In the genomic region with DNA sequence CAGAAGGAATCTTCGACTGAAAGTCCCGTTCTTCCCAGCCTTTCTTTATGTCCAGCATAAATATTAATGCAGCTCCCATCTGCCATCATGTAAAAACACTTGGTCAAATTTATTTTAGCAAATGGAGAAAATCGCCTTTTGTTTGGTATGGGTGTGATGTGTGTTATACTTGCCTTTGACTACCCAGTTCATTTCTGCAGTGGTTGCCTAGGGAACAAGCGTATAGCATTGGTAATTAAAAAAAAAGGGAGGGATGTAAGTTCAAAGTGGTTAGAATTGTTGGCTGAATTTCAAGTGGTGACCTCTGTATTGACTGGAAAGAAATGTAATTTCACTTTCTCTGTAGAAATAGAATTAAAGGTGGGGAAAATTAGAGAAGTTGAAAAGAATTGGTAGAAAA, we compare ENCODE assay signal across 29 mouse cellular contexts.
DNase-seq lines count a peak whose midpoint lies in the region; ATAC-seq and TF ChIP-seq lines count a peak whose summit lies in the region.
"Had no signal": no experiment of that assay in that cellular context is flagged by ENCODE, and none has a peak within 500 bp of the region (broad histone marks: within the 10 kb centered on the region; RNA-seq: fewer than 3 reads in every experiment).

No protein-coding gene starts in this region.

- no peaks in the 10 kb centered on the region for H3K4me1 ChIP-seq in hindbrain, postnatal 0 days (ENCODE audit: insufficient read depth, low read length)
- no peaks in the 10 kb centered on the region for H3K4me1 ChIP-seq in hindbrain, embryonic 11.5 days (replicated peaks; ENCODE audit: control insufficient read depth, insufficient read depth, low read length)
- H3K4me1 ChIP-seq in forebrain, embryonic 13.5 days, result peaks cover 11% of the 10 kb centered on the region
- peaks cover 12% of the 10 kb centered on the region for H3K4me1 ChIP-seq in midbrain, embryonic 13.5 days (replicated peaks)
- H3K4me1 ChIP-seq: embryonic facial prominence, embryonic 10.5 days; embryonic facial prominence, embryonic 15.5 days; heart, embryonic 10.5 days; limb, embryonic 10.5 days; limb, embryonic 15.5 days; liver, embryonic 13.5 days; lung, embryonic 15.5 days had no signal

- no peak for ATAC-seq in hindbrain, postnatal 0 days
- no peak for ATAC-seq in hindbrain, embryonic 11.5 days (ENCODE audit: low FRiP score)
- peak; percentile 73 for ATAC-seq in forebrain, embryonic 13.5 days
- peak; percentile 69 for ATAC-seq in midbrain, embryonic 13.5 days
- ATAC-seq: inflammation-experienced regulatory T-cells, adult 6 months had no signal

- H3K27ac ChIP-seq in hindbrain, postnatal 0 days, result no peak overlapping the region
- no peak overlapping the region for H3K27ac ChIP-seq in hindbrain, embryonic 11.5 days (ENCODE audit: low read depth, low read length)
- H3K27ac ChIP-seq in forebrain, embryonic 13.5 days, result no peak overlapping the region
- no peak overlapping the region for H3K27ac ChIP-seq in midbrain, embryonic 13.5 days
- H3K27ac ChIP-seq: embryonic facial prominence, embryonic 10.5 days; embryonic facial prominence, embryonic 15.5 days; heart, embryonic 10.5 days; hindbrain, embryonic 14.5 days; layer of hippocampus, adult 2 months; left cerebral cortex, adult 2 months; limb, embryonic 10.5 days; limb, embryonic 15.5 days; liver, embryonic 13.5 days; lung, embryonic 15.5 days; neural tube, embryonic 13.5 days had no signal

- H3K36me3 ChIP-seq in hindbrain, postnatal 0 days (ENCODE audit: insufficient read depth, low read length), result no peaks in the 10 kb centered on the region
- no peaks in the 10 kb centered on the region for H3K36me3 ChIP-seq in hindbrain, embryonic 11.5 days (ENCODE audit: control insufficient read depth, insufficient read depth, low read length)
- no peaks in the 10 kb centered on the region for H3K36me3 ChIP-seq in forebrain, embryonic 13.5 days (ENCODE audit: poor library complexity, severe bottlenecking)
- H3K36me3 ChIP-seq in midbrain, embryonic 13.5 days, result no peaks in the 10 kb centered on the region
- H3K36me3 ChIP-seq: embryonic facial prominence, embryonic 10.5 days; embryonic facial prominence, embryonic 15.5 days; heart, embryonic 10.5 days; limb, embryonic 10.5 days; limb, embryonic 15.5 days; liver, embryonic 13.5 days; lung, embryonic 15.5 days; neural tube, embryonic 13.5 days had no signal

- DNase-seq in hindbrain, postnatal 0 days (ENCODE audit: low spot score), result peak; percentile 18
- no peak for DNase-seq in hindbrain, embryonic 11.5 days (ENCODE audit: low spot score)
- DNase-seq in right cerebral cortex, postnatal 25 days, result no peak
- no peak for DNase-seq in kidney, postnatal 10 days
- no peak for DNase-seq in cerebellum, adult 8-10 months
- DNase-seq: adrenal gland, postnatal 14 days; cerebellum, adult 11-12 months; cerebellum, postnatal 10 days; gastrocnemius, postnatal 25 days; heart, adult 11 months; heart, postnatal 4 days; kidney, adult 11 months; kidney, postnatal 25 days; liver, embryonic 13.5 days; thymus, adult 2 months; thymus, postnatal 36 days had no signal

- no peak overlapping the region for H3K4me2 ChIP-seq in hindbrain, postnatal 0 days (ENCODE audit: low read depth, low read length)
- no peak overlapping the region for H3K4me2 ChIP-seq in hindbrain, embryonic 11.5 days (replicated peaks; ENCODE audit: low read depth, low read length)
- H3K4me2 ChIP-seq in forebrain, embryonic 13.5 days, result no peak overlapping the region
- no peak overlapping the region for H3K4me2 ChIP-seq in midbrain, embryonic 13.5 days (replicated peaks)
- H3K4me2 ChIP-seq: embryonic facial prominence, embryonic 15.5 days; hindbrain, embryonic 14.5 days; limb, embryonic 15.5 days; liver, embryonic 13.5 days; lung, embryonic 15.5 days; neural tube, embryonic 13.5 days had no signal

- no peak for TF ChIP-seq CTCF in hindbrain, postnatal 0 days (IDR thresholded peaks at IDR 0.05; ENCODE audit: low read depth)

- H3K4me3 ChIP-seq in hindbrain, postnatal 0 days (ENCODE audit: low read length), result no peak overlapping the region
- H3K4me3 ChIP-seq in hindbrain, embryonic 11.5 days (ENCODE audit: low read depth, low read length), result no peak overlapping the region
- no peak overlapping the region for H3K4me3 ChIP-seq in forebrain, embryonic 13.5 days
- no peak overlapping the region for H3K4me3 ChIP-seq in midbrain, embryonic 13.5 days (replicated peaks)
- H3K4me3 ChIP-seq: embryonic facial prominence, embryonic 10.5 days; embryonic facial prominence, embryonic 15.5 days; heart, embryonic 10.5 days; layer of hippocampus, adult 2 months; left cerebral cortex, adult 2 months; limb, embryonic 10.5 days; limb, embryonic 15.5 days; liver, embryonic 13.5 days; lung, embryonic 15.5 days; neural tube, embryonic 13.5 days had no signal

- H3K9me3 ChIP-seq in hindbrain, postnatal 0 days (ENCODE audit: low read length), result no peaks in the 10 kb centered on the region
- no peaks in the 10 kb centered on the region for H3K9me3 ChIP-seq in hindbrain, embryonic 11.5 days (ENCODE audit: control insufficient read depth, low read length)
- H3K9me3 ChIP-seq in forebrain, embryonic 13.5 days (replicated peaks), result no peaks in the 10 kb centered on the region
- H3K9me3 ChIP-seq in midbrain, embryonic 13.5 days, result no peaks in the 10 kb centered on the region
- H3K9me3 ChIP-seq: embryonic facial prominence, embryonic 10.5 days; embryonic facial prominence, embryonic 15.5 days; heart, embryonic 10.5 days; limb, embryonic 10.5 days; limb, embryonic 15.5 days; liver, embryonic 13.5 days; lung, embryonic 15.5 days; neural tube, embryonic 13.5 days had no signal

- H3K9ac ChIP-seq in hindbrain, postnatal 0 days (replicated peaks; ENCODE audit: low read length), result no peak overlapping the region
- no peak overlapping the region for H3K9ac ChIP-seq in hindbrain, embryonic 11.5 days (ENCODE audit: low read depth, low read length)
- H3K9ac ChIP-seq in forebrain, embryonic 13.5 days, result no peak overlapping the region
- H3K9ac ChIP-seq in midbrain, embryonic 13.5 days (replicated peaks), result no peak overlapping the region
- H3K9ac ChIP-seq: embryonic facial prominence, embryonic 15.5 days; hindbrain, embryonic 14.5 days; limb, embryonic 15.5 days; liver, embryonic 13.5 days; lung, embryonic 15.5 days; neural tube, embryonic 13.5 days had no signal

- WGBS in hindbrain, postnatal 0 days, result 42% methylated on average over 4 of the region's 4 CpGs
- 67% methylated on average over 4 of the region's 4 CpGs for WGBS in hindbrain, embryonic 11.5 days
- WGBS in forebrain, embryonic 13.5 days, result 65% methylated on average over 4 of the region's 4 CpGs
- WGBS in midbrain, embryonic 13.5 days, result 43% methylated on average over 4 of the region's 4 CpGs

- H3K27me3 ChIP-seq in hindbrain, postnatal 0 days (ENCODE audit: insufficient read depth, low read length), result no peaks in the 10 kb centered on the region
- H3K27me3 ChIP-seq in hindbrain, embryonic 11.5 days (ENCODE audit: control insufficient read depth, insufficient read depth, low read length), result no peaks in the 10 kb centered on the region
- no peaks in the 10 kb centered on the region for H3K27me3 ChIP-seq in forebrain, embryonic 13.5 days
- H3K27me3 ChIP-seq in midbrain, embryonic 13.5 days, result no peaks in the 10 kb centered on the region
- H3K27me3 ChIP-seq: embryonic facial prominence, embryonic 15.5 days; limb, embryonic 15.5 days; liver, embryonic 13.5 days; lung, embryonic 15.5 days; neural tube, embryonic 13.5 days had no signal

Comparison
In these comparisons a context has a peak if more than half of its experiments do, and no peak if none do; other contexts are left out.
1. ATAC-seq: peak in forebrain, embryonic 13.5 days (single experiment) and midbrain, embryonic 13.5 days (single experiment); none in hindbrain, postnatal 0 days (single experiment) and hindbrain, embryonic 11.5 days (single experiment).